Mouse (Mus musculus) liver, embryonic 12.5 days (tissue): ENCODE data around the gene Prr3. TPM values are rescaled to one million over a fixed set of nuclear protein-coding genes. Genes with fewer than 3 reads are reported as not detected.

Experiments
- ATAC-seq: fragments of 200-750 bp; cut with Nextera tagmentation; 2 replicates; pipeline ENCODE4 v1.8.0; 2017; ENCODE audit warnings: moderate number of reproducible peaks, mild to moderate bottlenecking, moderate library complexity
- H3K27ac ChIP-seq: fragments of 300-500 bp; sonication (generic); 2 replicates; pipeline ENCODE4 v1.5.1; 2016; ENCODE audit warnings: mild to moderate bottlenecking
- H3K27me3 ChIP-seq: fragments of 300-500 bp; sonication (generic); replicated peaks from 2 replicates; pipeline ENCODE4 v1.6.1; 2016; ENCODE audit warnings: mild to moderate bottlenecking, moderate library complexity
- H3K36me3 ChIP-seq: fragments of 300-500 bp; sonication (generic); 2 replicates; pipeline ENCODE4 v1.6.1; 2016; ENCODE audit warnings: mild to moderate bottlenecking, moderate library complexity
- H3K4me1 ChIP-seq: fragments of 300-500 bp; sonication (generic); 2 replicates; pipeline ENCODE4 v1.6.1; 2016
- H3K4me2 ChIP-seq: fragments of 300-500 bp; sonication (generic); 2 replicates; pipeline ENCODE4 v1.6.1; 2016; ENCODE audit warnings: mild to moderate bottlenecking, moderate library complexity
- H3K4me3 ChIP-seq: fragments of 300-500 bp; sonication (generic); 2 replicates; pipeline ENCODE4 v1.5.1; 2016; ENCODE audit warnings: mild to moderate bottlenecking, moderate library complexity
- H3K9ac ChIP-seq: fragments of 300-500 bp; sonication (generic); 2 replicates; pipeline ENCODE4 v1.6.1; 2016; ENCODE audit warnings: mild to moderate bottlenecking, moderate library complexity
- H3K9me3 ChIP-seq: fragments of 300-500 bp; sonication (generic); replicated peaks from 2 replicates; pipeline ENCODE4 v1.6.1; 2016; ENCODE audit warnings: mild to moderate bottlenecking, moderate library complexity
- WGBS: fragments of 180-500 bp; shearing (Covaris S2); methylation state at CpG from one replicate; pipeline ENCODE4 v1.1.7; 2016; ENCODE audit not compliant: insufficient replicate concordance; 5-methylcytosine and 5-hydroxymethylcytosine counted together
- polyA plus RNA-seq: library from polyadenylated mRNA; unstranded; fragments of >200 nt; fragmentation: Nextera tagmentation; extraction: Ambion mirVana; gene quantifications from 2 replicates; pipeline ENCODE4 v1.2.1, GENCODE M21; 2016

The Prr3 gene
- 12.6 and 13.7 TPM in 2 replicates for polyA plus RNA-seq

- Histone ChIP-seq H3K27me3 (no peaks in the 10 kb centered on the region), H3K9ac (peak within 1 kb of the TSS; percentile 84), H3K9me3 (no peaks in the 10 kb centered on the region), H3K36me3 (peaks cover 43% of the 10 kb centered on the region), H3K4me2 (peak within 1 kb of the TSS; percentile 99), H3K27ac (peak within 1 kb of the TSS; percentile 89), H3K4me3 (peak within 1 kb of the TSS; percentile 88), H3K4me1 (peaks cover 37% of the 10 kb centered on the region)
- peak; percentile 87 for ATAC-seq
- WGBS, result under 1% methylated on average over 99 of the region's 109 CpGs
Observed at GRCm38 (mm10) chr17:35979401-35980362, at the start of gene Prr3, which contains the start of gene Gnl1. Gene Prr3, minus strand, starts transcription at chr17:35980236. Gene Gnl1, plus strand, starts transcription at chr17:35979851.

DNA sequence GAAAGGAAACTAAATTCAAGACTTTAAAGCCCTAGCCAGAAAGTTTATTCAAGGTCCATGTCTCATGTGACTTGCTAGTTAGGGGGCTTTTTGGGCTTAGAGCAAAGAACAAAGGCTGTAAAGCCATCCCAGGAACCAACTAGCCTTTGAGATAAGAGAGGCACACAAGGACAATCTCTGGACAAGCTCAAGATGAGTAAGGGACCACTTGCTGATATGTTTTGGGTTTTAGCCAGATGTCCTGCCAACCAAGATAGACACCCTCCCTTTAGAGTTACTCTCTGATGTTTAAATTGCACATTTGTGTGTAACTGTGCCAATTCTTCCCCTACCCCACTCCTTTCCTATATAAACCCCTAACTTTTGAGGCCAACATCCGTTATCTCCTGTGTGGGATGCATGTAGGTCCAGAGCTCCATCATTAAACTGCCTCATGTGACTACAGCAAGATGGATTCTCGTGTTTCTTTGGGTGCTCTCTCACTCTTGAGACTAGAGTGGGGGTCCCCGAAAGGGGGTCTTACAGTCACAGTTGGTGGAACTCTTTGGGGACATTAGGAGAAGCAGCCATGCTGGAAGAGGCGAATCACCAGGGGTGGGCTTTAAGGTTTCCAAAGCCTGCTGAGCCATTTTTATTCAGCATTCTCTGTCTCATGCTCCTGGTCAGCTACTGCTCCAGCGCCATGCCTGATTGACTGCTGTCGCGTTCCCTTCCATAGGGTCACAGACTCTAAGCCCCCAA, 49.0 kb upstream of the Prr3 start:
- 74% methylated on average over 7 of the region's 7 CpGs for WGBS
- no peak overlapping the region for H3K4me2 ChIP-seq
- no peaks in the 10 kb centered on the region for H3K27me3 ChIP-seq
- no peaks in the 10 kb centered on the region for H3K9me3 ChIP-seq
- H3K4me3 ChIP-seq, result no peak overlapping the region
- no peaks in the 10 kb centered on the region for H3K36me3 ChIP-seq
- H3K4me1 ChIP-seq, result peaks cover 45% of the 10 kb centered on the region
- H3K9ac ChIP-seq, result no peak overlapping the region
- ATAC-seq, result no peak
- no peak overlapping the region for H3K27ac ChIP-seq

GRCm38 (mm10) chr17:36027663-36028062, 47.6 kb upstream of the Prr3 start:
- Histone ChIP-seq H3K4me3 (no peak overlapping the region), H3K27ac (no peak overlapping the region), H3K4me2 (no peak overlapping the region), H3K9me3 (no peaks in the 10 kb centered on the region), H3K9ac (no peak overlapping the region), H3K36me3 (no peaks in the 10 kb centered on the region), H3K27me3 (no peaks in the 10 kb centered on the region), H3K4me1 (peaks cover 58% of the 10 kb centered on the region)
- WGBS, result 79% methylated on average over 4 of the region's 4 CpGs
- no peak for ATAC-seq

- Histone ChIP-seq H3K4me1 (peaks cover 58% of the 10 kb centered on the region), H3K9ac (no peak overlapping the region), H3K4me3 (no peak overlapping the region), H3K27ac (no peak overlapping the region), H3K9me3 (no peaks in the 10 kb centered on the region), H3K36me3 (peaks cover 3% of the 10 kb centered on the region; the same call in 1 of the 2 replicates), H3K4me2 (no peak overlapping the region), H3K27me3 (no peaks in the 10 kb centered on the region)
- WGBS, result 62% methylated on average over 4 of the region's 4 CpGs
- no peak for ATAC-seq
Observed at GRCm38 (mm10) chr17:36025901-36026300, 45.9 kb upstream of the Prr3 start.

DNA sequence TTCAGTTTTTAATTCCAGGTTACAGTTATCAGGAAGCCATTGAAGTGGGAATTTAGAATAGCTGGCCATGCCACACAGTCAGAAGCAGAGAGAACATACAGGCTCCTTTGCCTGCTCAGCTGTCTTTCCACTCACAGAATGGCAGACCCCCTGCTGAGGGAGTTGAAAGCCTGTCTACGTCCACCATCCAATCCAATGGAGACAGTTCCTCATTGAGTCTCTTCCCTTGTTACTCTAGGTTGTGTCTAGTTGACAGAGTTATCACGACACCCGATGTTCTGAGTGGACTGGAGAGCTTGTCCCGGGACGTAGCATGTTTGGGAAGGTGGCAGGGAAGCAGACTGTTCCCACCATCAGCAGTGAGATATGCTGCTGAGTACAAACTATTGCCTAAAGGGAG, 45.2 kb upstream of the Prr3 start:
- H3K4me2 ChIP-seq, result no peak overlapping the region
- no peaks in the 10 kb centered on the region for H3K9me3 ChIP-seq
- H3K4me1 ChIP-seq, result peaks cover 59% of the 10 kb centered on the region
- ATAC-seq, result no peak
- no peak overlapping the region for H3K27ac ChIP-seq
- no peaks in the 10 kb centered on the region for H3K27me3 ChIP-seq
- H3K9ac ChIP-seq, result no peak overlapping the region
- WGBS, result 65% methylated on average over 5 of the region's 5 CpGs
- peaks cover 3% of the 10 kb centered on the region; the same call in 1 of the 2 replicates for H3K36me3 ChIP-seq
- H3K4me3 ChIP-seq, result no peak overlapping the region

DNA sequence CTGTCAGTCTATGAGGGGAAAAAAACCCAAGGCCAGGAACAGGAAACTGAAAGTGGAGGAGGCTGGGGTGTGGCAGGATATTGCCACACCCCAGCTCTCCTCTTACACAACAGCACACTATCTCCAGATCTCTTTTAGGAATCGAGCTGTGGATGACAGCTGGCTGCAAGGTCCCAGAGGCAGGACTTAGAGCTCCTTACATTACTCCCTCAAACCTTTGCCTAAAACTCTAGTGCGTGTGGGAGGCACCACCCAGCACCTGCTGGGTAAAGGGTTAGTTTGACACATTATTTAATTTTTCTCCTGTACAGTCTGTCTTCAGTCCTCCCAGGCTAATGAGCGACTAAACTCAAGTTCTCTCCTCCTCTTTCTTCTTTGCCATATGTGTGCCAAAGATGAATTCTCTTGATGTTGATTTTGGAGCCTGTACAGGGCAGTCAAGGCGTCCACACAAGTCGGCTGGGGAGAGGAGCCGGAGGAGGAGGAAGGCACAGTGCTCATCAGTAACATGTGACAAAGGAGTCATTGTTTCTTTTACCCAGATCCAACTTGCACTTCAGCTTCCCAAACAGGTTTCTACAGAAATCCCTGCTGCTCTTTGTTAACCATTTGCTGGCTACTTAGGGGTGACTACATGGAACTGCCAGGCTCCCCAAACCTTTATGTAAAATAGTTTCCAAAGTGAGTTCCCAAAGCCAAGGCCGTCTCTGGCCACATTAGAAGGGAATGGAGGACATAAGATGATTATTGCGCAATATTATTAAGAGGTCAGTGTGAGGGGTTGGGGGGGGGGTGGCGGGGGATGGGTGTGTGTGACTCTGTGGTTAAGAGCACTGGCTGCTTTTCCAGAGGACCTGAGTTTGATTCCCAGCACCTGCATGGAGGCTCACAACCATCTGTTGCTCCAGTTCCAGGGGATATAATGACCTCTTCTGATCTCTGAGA, 43.9 kb upstream of the Prr3 start:
- ATAC-seq, result peak; percentile 46; the same call in 1 of the 2 replicates
- Histone ChIP-seq H3K4me3 (no peak overlapping the region), H3K27ac (peak overlapping the region; percentile 57), H3K4me2 (peak overlapping the region; percentile 29), H3K9me3 (no peaks in the 10 kb centered on the region), H3K9ac (no peak overlapping the region), H3K36me3 (peaks cover 3% of the 10 kb centered on the region; the same call in 1 of the 2 replicates), H3K27me3 (no peaks in the 10 kb centered on the region), H3K4me1 (peaks cover 60% of the 10 kb centered on the region)
- whole genome bisulfite sequencing, result 57% methylated on average over 9 of the region's 9 CpGs

DNA sequence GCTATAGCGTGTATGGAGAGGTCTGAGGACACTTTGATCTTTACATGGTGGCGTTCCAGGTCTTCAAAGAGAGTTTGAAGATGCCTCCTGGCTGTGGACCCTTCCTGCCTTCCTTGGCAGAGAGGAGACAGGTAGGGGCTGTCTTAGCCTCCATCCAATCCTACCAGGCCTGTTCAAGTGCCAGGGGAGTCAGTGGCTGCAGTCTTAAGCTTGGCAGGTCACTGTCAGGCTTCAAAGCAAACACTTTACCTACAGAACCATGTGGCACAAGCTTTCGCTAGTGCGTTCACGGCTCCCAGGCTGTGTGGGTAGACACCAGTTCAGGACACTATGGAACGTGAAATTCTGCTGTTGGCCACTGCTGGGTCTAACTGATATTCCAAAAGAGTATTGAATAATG, 42.9 kb upstream of the Prr3 start:
- WGBS, result 87% methylated on average over 6 of the region's 6 CpGs
- H3K9ac ChIP-seq, result no peak overlapping the region
- no peaks in the 10 kb centered on the region for H3K9me3 ChIP-seq
- H3K27ac ChIP-seq, result no peak overlapping the region
- H3K4me1 ChIP-seq, result peaks cover 66% of the 10 kb centered on the region
- ATAC-seq, result no peak
- no peak overlapping the region for H3K4me2 ChIP-seq
- peaks cover 3% of the 10 kb centered on the region; the same call in 1 of the 2 replicates for H3K36me3 ChIP-seq
- H3K4me3 ChIP-seq, result no peak overlapping the region
- no peaks in the 10 kb centered on the region for H3K27me3 ChIP-seq

DNA sequence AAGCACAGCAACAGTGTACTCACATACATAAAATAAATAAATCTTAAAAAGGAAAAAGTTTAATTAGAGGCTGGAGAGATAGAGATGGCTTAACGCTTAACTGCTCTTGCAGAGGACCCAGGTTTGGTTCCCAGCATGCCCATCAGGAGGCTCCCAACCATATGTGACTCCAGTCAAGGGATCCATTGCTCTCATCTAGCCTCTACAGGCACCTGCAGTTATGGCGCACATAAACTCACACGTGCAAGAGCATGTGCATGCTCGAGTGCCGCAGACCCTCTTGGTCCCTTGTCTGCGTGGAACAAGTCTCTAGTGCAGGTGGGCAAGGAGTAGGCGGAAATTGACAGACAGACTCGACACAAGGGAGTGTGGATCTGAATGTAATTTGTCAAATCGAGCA, 42.1 kb upstream of the Prr3 start:
- no peaks in the 10 kb centered on the region for H3K9me3 ChIP-seq
- no peak overlapping the region for H3K9ac ChIP-seq
- H3K27me3 ChIP-seq, result no peaks in the 10 kb centered on the region
- H3K4me1 ChIP-seq, result peaks cover 74% of the 10 kb centered on the region
- 81% methylated on average over 9 of the region's 9 CpGs for WGBS
- no peak overlapping the region for H3K27ac ChIP-seq
- H3K4me3 ChIP-seq, result no peak overlapping the region
- peaks cover 10% of the 10 kb centered on the region for H3K36me3 ChIP-seq
- ATAC-seq, result no peak
- no peak overlapping the region for H3K4me2 ChIP-seq

GRCm38 (mm10) chr17:36021309-36021708, 41.3 kb upstream of the Prr3 start:
- peak overlapping the region; percentile 71 for H3K4me2 ChIP-seq
- peak overlapping the region; percentile 63 for H3K9ac ChIP-seq
- H3K9me3 ChIP-seq, result no peaks in the 10 kb centered on the region
- H3K27ac ChIP-seq, result peak overlapping the region; percentile 91
- peak overlapping the region; percentile 58 for H3K4me3 ChIP-seq
- 0 out of 2 replicates have a peak, but pooled peaks have one; percentile 23 for ATAC-seq
- H3K36me3 ChIP-seq, result peaks cover 18% of the 10 kb centered on the region
- 76% methylated on average over 1 of the region's 1 CpGs for WGBS
- peaks cover 78% of the 10 kb centered on the region for H3K4me1 ChIP-seq
- no peaks in the 10 kb centered on the region for H3K27me3 ChIP-seq

- WGBS, result 14% methylated on average over 15 of the region's 15 CpGs
- H3K4me3 ChIP-seq, result peak within 1 kb of the TSS; percentile 58
- H3K4me1 ChIP-seq, result peaks cover 84% of the 10 kb centered on the region
- peaks cover 27% of the 10 kb centered on the region for H3K36me3 ChIP-seq
- peak; percentile 86 for ATAC-seq
- no peaks in the 10 kb centered on the region for H3K9me3 ChIP-seq
- H3K4me2 ChIP-seq, result peak within 1 kb of the TSS; percentile 71
- H3K9ac ChIP-seq, result peak within 1 kb of the TSS; percentile 63
- H3K27ac ChIP-seq, result peak within 1 kb of the TSS; percentile 91
- no peaks in the 10 kb centered on the region for H3K27me3 ChIP-seq
Observed at GRCm38 (mm10) chr17:36020191-36021073, 40.4 kb upstream of the Prr3 start, which contains the start of gene H2-T24. Gene H2-T24, minus strand, starts transcription at chr17:36020560.
